Mouse (Mus musculus): ENCODE data around the gene Car10.
"Not testable (repeated sequence)": the region's sequence is repeated elsewhere in the genome, so short reads cannot be mapped to it uniquely, and the experiment has no call there.

The Car10 gene

GRCm38 (mm10) chr11:93173533-93174308 is 75.9 kb downstream of the Car10 start:
- DNase-seq = no peak

DNA sequence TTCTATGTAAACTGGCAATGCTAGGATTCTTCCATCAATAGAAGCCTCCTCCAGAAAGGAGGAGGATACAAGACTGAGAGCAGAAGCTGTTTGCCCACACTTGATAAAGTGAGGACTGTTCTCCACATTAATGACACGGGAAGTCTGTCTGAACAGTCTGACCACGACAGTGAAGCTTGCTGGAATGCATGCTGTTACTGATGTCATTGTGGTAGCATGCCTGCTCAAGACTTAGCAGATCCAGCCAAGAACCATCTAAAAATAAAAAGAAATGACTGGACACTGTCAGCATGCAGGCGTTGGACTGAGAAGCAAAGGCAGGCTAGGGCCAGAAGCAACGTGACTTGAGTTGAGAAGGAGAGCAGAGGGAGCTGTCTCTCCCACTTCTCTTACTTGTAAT is 87.6 kb downstream of the Car10 start:
- DNase-seq = peak; percentile 16 to 45

GRCm38 (mm10) chr11:93186163-93186562 is 88.3 kb downstream of the Car10 start:
- DNase-seq = no peak

- DNase-seq = no peak
These were observed 90.8 kb downstream of the Car10 start for GRCm38 (mm10) chr11:93188621-93189020.

- DNase-seq = no peak
These were observed 102.2 kb downstream of the Car10 start for GRCm38 (mm10) chr11:93200046-93200445.

DNA sequence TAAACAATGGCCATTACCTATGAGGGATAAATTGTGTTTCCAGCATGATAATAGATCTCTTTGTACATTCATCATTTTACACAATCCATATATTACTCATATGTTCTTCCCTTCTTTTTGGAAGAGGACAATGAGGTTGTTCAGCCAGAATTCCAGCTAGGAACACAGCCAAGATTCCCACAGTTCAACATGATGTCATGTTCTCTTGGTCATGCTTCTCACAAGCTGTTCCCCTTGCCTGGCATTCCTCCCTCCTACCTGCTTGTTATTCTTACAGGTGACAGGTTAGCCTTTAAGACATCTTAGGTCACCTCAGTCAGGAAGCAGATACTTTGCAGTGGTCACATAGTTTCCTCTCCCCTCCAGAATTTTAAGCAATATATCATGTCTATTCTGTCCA is 119.6 kb downstream of the Car10 start:
- DNase-seq = no peak

DNA sequence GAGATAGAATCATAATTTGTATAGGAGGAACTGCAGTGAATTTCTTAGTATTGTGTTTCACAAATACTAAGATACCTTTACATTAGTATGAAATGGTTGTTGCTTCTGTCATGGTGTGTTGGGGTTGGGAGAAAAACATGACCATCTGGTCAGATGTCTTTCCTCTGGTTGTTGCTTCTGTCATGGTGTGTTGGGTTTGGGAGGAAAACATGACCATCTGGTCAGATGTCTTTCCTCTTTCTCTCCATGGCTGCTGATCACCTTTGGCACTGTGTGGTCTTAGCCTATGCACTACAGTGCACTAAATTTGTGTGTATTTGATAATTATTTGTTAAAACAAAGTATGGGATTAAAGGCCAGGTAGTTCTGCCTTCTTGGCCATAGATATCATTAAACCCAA is 132.2 kb downstream of the Car10 start:
- DNase-seq = no peak

DNA sequence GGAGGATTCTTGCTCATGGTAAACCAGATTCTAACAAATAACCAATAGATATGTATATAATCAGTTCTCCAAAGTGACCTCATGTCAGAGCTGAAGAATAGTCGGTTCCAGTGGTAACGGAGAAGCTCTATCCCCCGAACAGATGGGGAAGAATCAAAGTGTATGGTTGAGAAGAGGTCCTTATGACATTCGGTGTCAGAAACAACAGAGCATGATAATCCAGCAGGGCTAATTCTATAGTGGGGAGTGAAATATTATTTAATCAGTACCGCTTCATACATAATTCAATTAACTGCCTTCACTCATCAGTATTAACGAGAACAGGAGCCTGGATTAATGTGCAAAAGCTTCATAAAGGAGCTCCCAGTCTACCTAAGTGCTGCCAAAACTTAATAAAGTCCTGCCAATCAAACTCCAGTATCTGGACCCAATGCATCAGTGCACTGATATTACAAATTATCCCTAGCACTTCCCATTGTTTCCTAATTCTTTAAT is 152.0 kb downstream of the Car10 start:
- no peak for DNase-seq

- no peak for DNase-seq
These were observed 153.9 kb downstream of the Car10 start for GRCm38 (mm10) chr11:93251766-93252165.

DNA sequence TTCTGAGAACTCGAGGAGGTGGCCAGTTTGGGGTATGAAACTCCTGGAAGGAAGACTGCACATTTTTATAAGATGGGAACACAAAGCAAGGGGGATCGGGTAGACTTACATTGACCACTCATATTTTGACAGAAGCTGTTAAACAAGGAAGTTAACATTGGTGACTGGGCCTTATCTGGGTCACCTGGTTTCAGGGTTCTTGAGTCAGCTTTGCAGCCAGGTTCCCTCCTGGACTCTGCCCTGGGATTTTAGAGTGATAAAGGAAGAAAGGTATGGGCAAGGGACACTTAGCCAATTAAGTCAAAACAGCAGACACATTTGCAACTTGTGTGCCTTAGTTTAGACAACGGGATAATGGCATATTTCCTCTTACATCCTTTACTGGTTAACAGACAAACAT is 166.2 kb downstream of the Car10 start:
- no peak for DNase-seq

DNA sequence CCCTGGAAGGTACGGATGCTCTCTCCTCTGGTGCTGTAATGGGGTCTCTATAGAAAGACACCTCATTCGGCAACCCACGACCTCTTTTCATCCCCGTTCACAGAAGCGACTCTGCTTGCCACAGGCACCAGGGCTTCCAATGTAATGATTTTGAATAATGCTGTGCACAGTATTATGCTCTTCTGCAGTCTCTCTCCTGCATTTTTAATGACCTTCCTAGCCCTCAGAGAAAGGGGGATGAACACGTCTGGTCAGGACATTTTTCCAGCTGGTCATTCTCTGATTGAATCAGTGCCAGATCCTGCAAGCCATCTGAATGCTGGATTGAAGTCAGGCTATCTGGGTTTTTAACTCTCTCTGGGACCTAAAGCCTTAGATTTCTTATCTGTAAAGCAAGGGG is 174.2 kb downstream of the Car10 start:
- no peak for DNase-seq

GRCm38 (mm10) chr11:93273906-93274305 is 176.1 kb downstream of the Car10 start:
- DNase-seq = peak; percentile 4 to 42

DNA sequence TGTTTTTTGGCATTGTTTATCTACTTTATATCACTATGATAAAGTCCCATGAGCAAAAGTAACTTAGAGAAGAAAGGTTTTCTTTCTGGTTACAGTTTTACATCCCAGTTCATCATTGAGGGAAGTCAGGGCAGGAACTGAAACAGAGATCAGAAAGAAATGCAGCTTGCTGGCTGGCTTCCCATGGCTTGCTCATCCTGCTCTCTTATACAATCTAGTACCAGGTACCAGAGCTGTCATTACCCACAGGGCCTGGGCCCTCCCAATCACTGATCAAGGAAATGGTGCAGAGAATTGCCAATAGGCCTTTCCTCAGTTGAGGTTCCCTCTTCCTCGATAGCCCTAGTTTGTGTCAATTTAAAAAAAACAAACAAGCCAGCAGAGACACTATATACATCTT is 195.8 kb downstream of the Car10 start:
- DNase-seq = no peak

DNA sequence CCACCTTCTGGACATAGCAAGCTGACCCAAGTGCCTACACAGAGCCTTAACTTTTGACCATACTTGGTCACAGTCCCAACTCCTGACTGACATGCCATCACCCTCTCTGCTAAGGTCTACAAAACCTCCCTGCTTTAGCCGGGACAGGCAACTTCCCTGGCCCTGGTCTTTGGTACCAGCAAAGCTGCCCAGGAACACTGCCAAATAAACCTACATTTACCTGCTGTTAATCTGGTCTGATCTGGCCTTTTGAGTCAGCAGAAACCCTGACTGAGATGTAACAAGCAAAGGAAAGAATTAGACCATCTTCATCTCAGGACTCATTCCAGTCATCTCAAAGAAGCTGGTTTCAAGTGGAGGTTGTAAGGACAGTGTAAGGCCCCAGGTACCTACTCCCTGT is 212.2 kb downstream of the Car10 start:
- DNase-seq = no peak

DNA sequence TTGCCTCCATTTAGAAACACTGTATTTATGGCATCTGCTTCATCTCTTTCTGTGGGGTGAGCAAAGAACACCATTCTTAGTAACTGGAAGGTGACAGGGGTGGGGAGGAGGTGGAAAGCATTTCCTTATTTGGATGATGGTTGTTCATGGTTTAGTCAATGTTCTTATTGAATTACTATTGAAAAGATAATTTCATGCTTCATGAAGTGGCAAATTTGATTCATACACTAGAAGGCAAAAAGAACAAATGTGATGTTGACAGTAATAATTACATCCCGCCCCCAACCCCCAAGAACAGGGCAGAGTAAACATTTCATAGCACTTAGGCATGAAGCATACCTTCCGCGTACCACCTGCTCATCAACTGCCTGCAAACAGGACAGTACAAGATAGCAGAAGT is 239.9 kb downstream of the Car10 start:
- DNase-seq = no peak

GRCm38 (mm10) chr11:93343961-93344360 is 246.1 kb downstream of the Car10 start:
- no peak for DNase-seq

DNA sequence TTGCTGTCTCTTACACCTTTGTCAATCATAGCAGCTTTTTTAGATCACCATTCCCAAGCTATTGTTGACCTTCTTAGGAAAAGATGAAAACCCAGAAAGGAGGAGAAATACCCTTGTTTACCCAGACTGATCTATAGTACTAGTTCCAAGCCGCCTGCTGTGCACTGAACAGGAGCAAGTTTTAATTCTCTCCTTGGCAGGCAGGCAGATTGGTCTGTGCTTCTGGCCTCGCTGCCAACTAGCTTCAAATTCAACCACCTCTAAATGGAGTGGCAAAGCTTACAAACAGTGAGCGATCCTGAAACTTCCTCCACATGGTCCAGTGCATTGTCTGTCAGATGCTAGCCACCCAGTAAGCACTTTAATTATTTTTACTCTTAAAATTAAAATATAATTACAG is 247.0 kb downstream of the Car10 start:
- DNase-seq = no peak

GRCm38 (mm10) chr11:93361576-93361975 is 263.7 kb downstream of the Car10 start:
- DNase-seq = no peak

DNA sequence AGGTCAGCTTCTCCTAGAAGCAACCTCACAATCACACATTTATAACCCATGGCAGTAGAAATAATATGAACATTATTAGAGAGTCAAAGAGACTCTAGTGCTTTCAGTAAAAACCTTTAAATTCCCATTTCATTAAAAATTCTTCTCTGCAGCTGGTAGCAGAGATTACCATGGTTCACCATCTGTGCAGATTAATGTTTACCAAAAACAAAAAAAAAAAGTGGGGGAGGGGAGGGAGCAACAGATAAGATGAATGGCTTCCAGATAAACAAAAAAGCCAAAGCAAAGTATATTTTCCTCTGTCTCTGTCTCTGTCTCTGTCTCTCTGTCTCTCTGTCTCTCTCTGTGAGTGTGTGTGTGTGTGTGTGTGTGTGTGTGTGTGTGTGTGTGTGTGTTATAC is 266.3 kb downstream of the Car10 start:
- no peak for DNase-seq

DNA sequence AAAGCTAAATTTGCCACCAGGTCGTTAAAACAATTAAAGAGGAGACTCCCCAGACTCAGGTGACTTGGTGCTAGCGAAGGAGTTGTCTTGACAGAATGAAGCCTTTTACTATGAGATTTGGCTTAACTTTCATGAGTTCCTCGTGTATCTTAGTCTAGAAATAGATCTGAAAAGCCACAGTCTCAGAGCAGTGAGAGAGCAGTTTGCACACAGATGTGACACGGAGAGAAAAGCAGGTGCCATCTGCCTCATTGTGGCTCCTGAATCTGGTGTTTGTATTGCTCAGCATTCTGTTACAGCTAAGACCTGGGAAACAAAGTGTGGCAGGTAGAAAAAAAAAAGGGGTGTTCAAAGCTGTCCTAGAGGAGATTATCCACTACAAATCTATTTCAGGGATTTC is 269.4 kb downstream of the Car10 start:
- DNase-seq = no peak

DNA sequence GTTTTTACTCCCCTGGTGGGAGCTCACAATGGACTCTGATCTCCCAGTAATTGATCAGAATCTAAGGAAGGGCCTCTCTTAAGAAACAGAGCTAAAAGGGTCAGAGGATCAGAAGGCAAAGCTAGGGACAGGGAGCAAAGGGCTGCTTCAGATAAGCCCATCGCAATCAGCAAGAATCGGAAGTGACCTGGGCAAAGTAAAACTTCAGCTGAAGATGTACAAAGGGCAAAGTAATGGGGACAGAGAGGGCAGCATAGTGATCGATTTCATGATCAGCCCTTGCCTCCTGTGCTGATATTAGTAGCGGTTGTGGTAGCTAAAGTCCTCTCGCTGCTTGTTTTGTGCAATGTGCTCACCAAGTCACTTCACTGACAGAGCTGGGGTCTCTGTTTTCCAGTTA is 269.9 kb downstream of the Car10 start:
- no peak for DNase-seq

GRCm38 (mm10) chr11:93373697-93374354 is 276.0 kb downstream of the Car10 start:
- no peak for DNase-seq

DNA sequence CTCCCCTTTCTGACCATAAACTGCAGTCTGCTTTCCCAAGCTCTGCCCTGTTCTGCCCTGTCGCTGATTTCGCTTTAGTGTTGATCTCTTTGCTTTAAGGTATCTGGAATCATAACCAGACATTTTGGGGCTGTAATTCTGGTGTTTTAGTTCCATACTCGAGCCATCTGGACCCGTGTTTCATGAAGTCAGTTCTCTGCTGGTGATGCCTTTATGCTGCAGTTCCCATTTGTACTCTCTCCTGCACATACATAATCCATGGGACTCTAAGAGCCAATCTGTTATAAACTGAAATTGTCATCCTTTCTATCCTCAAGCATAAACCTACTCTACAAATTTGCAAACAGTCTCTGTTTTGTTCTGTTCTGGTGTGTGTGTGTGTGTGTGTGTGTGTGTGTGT is 293.3 kb downstream of the Car10 start:
- DNase-seq = no peak

DNA sequence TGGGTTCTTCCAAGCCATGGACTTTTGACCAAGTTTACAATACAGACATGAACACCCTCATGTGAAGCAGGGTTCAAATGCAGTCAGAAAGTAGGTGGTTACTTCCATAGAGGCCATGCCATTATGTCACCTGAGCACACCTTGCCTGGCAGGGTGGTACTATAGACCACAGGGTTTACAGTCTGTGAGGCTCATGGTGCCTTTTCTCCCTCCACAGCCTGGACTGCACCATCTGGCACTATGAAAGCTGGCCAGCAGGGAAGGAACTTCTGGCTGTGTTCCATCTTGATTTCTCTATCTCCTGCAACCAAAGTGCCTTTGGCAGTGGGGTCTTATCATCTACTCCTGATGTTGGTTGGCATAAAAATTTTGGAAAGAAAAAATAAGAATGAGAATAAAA is 295.5 kb downstream of the Car10 start:
- not testable (repeated sequence) for DNase-seq

DNA sequence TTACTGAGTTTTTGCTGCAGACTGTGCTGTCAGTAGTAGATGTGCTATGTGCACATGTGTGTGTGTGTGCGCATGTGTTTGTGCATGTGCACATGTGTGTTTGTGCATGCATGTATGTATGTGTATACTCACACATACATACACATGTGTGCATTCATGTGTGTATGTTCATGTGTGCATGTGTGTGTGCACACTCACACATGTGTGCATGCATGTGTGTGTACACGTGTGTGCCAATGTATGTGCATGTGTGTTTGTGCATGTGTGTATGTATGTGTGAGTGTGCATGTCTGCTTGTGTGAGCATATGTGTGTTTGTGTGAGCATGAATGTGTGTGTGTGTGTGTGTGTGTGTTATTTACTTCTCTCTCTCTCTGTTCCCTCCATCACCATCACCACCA is 298.5 kb downstream of the Car10 start:
- no peak for DNase-seq

Measured in lung, postnatal 4 days (tissue).